Mouse (Mus musculus) spleen, adult 2 months (tissue): Measurements from ENCODE around the gene Cd44. TPM values are rescaled to one million over a fixed set of nuclear protein-coding genes. Genes with fewer than 3 reads are reported as not detected.

Experiments used
- DNase-seq, 2 experiments: peaks; one replicate each; pipeline versions ENCODE4 v3.0.0 to v3.0.0-alpha.2; 2012 to 2021; ENCODE audit warnings: low spot score in 2 of 2, low read depth in 1 of 2
- H3K27ac ChIP-seq: fragments of 200-500 bp; 2 replicates; pipeline ENCODE4 v1.5.1; 2012; ENCODE audit warnings: low read length, inconsistent platforms; ENCODE audit not compliant: insufficient read depth
- H3K27me3 ChIP-seq: fragments of 200-500 bp; 2 replicates; pipeline ENCODE4 v1.6.1; 2012; ENCODE audit warnings: mild to moderate bottlenecking, moderate library complexity, low read length, inconsistent platforms; ENCODE audit not compliant: control insufficient read depth, insufficient read depth
- H3K36me3 ChIP-seq: fragments of 200-500 bp; 2 replicates; pipeline ENCODE4 v1.6.1; 2012; ENCODE audit warnings: mild to moderate bottlenecking, low read length, inconsistent platforms; ENCODE audit not compliant: control insufficient read depth, insufficient read depth
- H3K4me1 ChIP-seq: fragments of 200-500 bp; 2 replicates; pipeline ENCODE4 v1.6.1; 2011; ENCODE audit warnings: inconsistent platforms; ENCODE audit not compliant: control insufficient read depth, insufficient read depth, insufficient read length
- H3K4me3 ChIP-seq: fragments of 200-500 bp; 2 replicates; pipeline ENCODE4 v1.5.1; 2011; ENCODE audit warnings: mild to moderate bottlenecking, inconsistent platforms; ENCODE audit not compliant: insufficient read depth, insufficient read length; ENCODE audit errors: extremely low read depth
- CTCF ChIP-seq: fragments of 200-500 bp; IDR thresholded peaks from 2 replicates; pipeline ENCODE4 v1.5.1; 2011; ENCODE audit warnings: mild to moderate bottlenecking, inconsistent platforms; ENCODE audit not compliant: insufficient read depth, insufficient read length, insufficient replicate concordance; ENCODE audit errors: extremely low read depth
- POLR2A ChIP-seq: fragments of 200-500 bp; IDR thresholded peaks from 2 replicates; pipeline ENCODE4 v1.6.1; 2011; ENCODE audit warnings: low read depth, low read length, inconsistent platforms
- WGBS: fragments of 180-500 bp; shearing (Covaris S2); methylation state at CpG from one replicate; pipeline ENCODE4 v1.1.7; 2018; 5-methylcytosine and 5-hydroxymethylcytosine counted together
- polyA plus RNA-seq: library from polyadenylated mRNA; depleted of rRNA; stranded (reverse); fragments of >200 nt; gene quantifications from 2 replicates; pipeline ENCODE4 v1.2.3, GENCODE M21; 2012

Gene Cd44
- polyA plus RNA-seq, 1 experiment = 35.3 TPM

GRCm38 (mm10) chr2:102933142-102933541 is 31.7 kb upstream of the Cd44 start:
- DNase-seq = no peak
- Histone ChIP-seq H3K4me3 (no peak overlapping the region), H3K36me3 (no peaks in the 10 kb centered on the region), H3K27me3 (no peaks in the 10 kb centered on the region), H3K4me1 (no peaks in the 10 kb centered on the region), H3K27ac (no peak overlapping the region)
- 87% methylated on average over 4 of the region's 4 CpGs for WGBS
- no peak for TF ChIP-seq CTCF
- no peak for TF ChIP-seq POLR2A

DNA sequence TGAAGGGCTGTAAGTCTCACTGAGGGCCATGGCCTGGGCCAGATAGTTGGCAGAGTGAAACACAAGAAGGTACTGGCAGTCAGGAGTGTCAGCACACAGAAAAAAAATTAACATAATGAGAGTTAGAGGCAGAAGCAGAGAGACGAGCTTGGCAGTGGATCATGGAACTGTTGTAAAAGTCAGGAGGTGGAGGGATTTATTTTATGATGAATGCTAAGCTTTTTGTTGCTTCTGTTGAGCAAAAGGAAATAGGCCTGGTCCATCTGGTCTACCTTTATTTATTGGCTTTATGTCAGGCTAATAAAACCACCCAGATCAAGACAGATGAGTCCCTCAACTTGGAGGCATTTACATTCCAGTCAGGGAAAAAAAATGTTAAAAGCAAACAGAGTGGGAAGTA is 31.2 kb upstream of the Cd44 start:
- 81% methylated on average over 1 of the region's 1 CpGs for WGBS
- DNase-seq = no peak
- no peaks in the 10 kb centered on the region for H3K27me3 ChIP-seq
- no peak overlapping the region for H3K4me3 ChIP-seq
- H3K36me3 ChIP-seq = no peaks in the 10 kb centered on the region
- H3K4me1 ChIP-seq = no peaks in the 10 kb centered on the region
- H3K27ac ChIP-seq = no peak overlapping the region
- TF ChIP-seq CTCF (no peak), POLR2A (no peak)

DNA sequence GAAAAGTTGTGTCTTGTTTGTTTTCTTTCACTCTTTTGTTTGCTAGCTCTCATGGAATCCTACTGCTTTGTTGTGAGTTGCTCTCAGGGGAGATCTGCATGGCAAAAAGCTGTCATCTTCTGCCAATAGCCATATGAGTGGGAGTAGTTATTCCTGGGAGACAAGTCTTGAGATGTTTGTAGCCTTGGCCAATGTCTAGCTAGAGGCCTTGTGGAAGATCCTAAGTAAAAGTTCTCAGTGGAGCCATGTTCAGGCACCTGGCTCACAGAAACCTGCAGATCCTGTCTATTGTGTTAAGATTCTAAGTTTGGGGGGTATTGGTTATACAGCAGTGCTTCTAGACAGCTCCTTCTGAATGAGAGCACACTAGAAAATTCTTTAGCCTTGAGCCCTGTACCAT is 26.7 kb upstream of the Cd44 start:
- TF ChIP-seq POLR2A (no peak), CTCF (no peak)
- no peak overlapping the region for H3K27ac ChIP-seq
- no peaks in the 10 kb centered on the region for H3K4me1 ChIP-seq
- H3K4me3 ChIP-seq = no peak overlapping the region
- DNase-seq = no peak
- H3K36me3 ChIP-seq = no peaks in the 10 kb centered on the region
- H3K27me3 ChIP-seq = no peaks in the 10 kb centered on the region

- TF ChIP-seq CTCF (no peak), POLR2A (no peak)
- Histone ChIP-seq H3K27me3 (no peaks in the 10 kb centered on the region), H3K4me1 (no peaks in the 10 kb centered on the region), H3K4me3 (no peak overlapping the region), H3K36me3 (no peaks in the 10 kb centered on the region), H3K27ac (no peak overlapping the region)
- WGBS = 80% methylated on average over 1 of the region's 1 CpGs
- no peak for DNase-seq
Observed at GRCm38 (mm10) chr2:102924480-102924879, 23.0 kb upstream of the Cd44 start.

DNA sequence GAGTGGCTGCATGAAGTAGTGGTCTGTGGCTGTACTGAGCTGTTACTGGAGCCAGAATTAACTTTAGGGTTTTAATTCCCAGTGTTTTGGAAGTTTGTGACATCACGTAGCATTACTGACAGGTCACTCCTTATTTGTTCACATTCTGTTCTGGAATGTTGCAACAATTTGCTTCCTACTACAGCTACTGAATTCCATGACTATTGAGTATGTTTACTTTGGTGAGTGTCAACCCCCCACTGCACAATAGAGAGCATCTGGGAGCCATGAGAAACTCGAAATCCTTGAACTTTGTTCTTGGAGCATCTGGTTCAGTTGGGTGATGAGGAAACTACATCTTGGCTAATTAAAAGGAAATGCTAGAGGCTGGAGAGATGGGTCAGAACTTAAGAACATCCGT is 22.2 kb upstream of the Cd44 start:
- no peak overlapping the region for H3K27ac ChIP-seq
- no peak overlapping the region for H3K4me3 ChIP-seq
- 83% methylated on average over 3 of the region's 3 CpGs for WGBS
- no peaks in the 10 kb centered on the region for H3K27me3 ChIP-seq
- DNase-seq = no peak
- H3K4me1 ChIP-seq = no peaks in the 10 kb centered on the region
- no peak for TF ChIP-seq CTCF
- no peak for TF ChIP-seq POLR2A
- no peaks in the 10 kb centered on the region for H3K36me3 ChIP-seq

DNA sequence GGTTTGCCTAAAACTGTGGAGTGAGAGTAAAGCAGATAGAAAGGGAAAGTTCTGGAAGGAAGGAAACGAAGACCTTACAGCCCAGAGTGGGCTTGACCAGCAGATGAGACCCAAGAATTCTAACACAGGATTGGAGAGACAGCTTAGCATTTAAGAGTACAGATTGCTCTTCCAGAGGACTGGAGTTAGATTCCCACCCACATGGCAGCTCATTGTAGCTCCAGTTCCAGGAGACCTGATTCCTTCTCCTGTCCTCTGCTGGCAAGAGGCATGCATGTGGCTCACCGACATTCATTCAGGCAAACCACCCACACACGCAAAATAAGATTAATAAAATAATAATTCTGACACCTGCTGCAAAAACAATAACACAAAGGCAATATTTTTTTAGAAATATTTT is 20.6 kb upstream of the Cd44 start:
- Histone ChIP-seq H3K4me1 (no peaks in the 10 kb centered on the region), H3K4me3 (no peak overlapping the region), H3K27ac (no peak overlapping the region), H3K27me3 (no peaks in the 10 kb centered on the region), H3K36me3 (no peaks in the 10 kb centered on the region)
- WGBS = 97% methylated on average over 3 of the region's 3 CpGs
- TF ChIP-seq POLR2A = no peak
- no peak for TF ChIP-seq CTCF
- no peak for DNase-seq

GRCm38 (mm10) chr2:102918301-102918700 is 16.8 kb upstream of the Cd44 start:
- no peak overlapping the region for H3K27ac ChIP-seq
- TF ChIP-seq POLR2A = no peak
- TF ChIP-seq CTCF = no peak
- peaks cover 8% of the 10 kb centered on the region; the same call in 1 of the 2 replicates for H3K4me1 ChIP-seq
- no peak overlapping the region for H3K4me3 ChIP-seq
- no peak for DNase-seq
- 86% methylated on average over 1 of the region's 1 CpGs for WGBS
- H3K27me3 ChIP-seq = no peaks in the 10 kb centered on the region
- H3K36me3 ChIP-seq = no peaks in the 10 kb centered on the region

DNA sequence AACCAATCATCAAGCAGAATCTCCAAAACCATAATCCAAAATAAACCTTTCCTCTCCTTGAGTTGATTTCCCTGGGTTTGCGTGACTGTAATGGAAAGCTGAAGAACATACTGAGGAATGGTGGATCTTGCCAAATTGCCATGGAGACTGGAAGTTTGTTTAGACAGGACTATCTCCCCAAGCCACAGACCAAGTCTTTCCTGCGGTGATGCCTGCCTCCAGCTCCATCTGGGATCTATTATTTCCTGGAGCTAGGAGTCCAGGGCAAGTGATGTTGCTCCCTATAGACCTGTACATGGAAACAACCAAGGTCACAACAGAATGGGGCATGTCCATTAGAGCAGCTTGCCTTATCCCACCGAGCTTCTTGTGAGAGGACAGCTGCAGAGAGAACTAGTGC is 15.1 kb upstream of the Cd44 start:
- no peaks in the 10 kb centered on the region for H3K27me3 ChIP-seq
- no peak overlapping the region for H3K4me3 ChIP-seq
- TF ChIP-seq POLR2A (no peak), CTCF (no peak)
- 91% methylated on average over 3 of the region's 3 CpGs for WGBS
- H3K36me3 ChIP-seq = no peaks in the 10 kb centered on the region
- DNase-seq = no peak
- no peak overlapping the region for H3K27ac ChIP-seq
- peaks cover 13% of the 10 kb centered on the region for H3K4me1 ChIP-seq
